Mouse (Mus musculus): ENCODE measurements around the gene Retreg1. TPM values are rescaled to one million over a fixed set of nuclear protein-coding genes. Genes with fewer than 3 reads are reported as not detected.

The Retreg1 gene
- polyA plus RNA-seq, 1 experiment = 4.1 TPM

- 55% methylated on average over 8 of the region's 8 CpGs for WGBS
- DNase-seq (ENCODE audit: low read depth, low spot score) = no peak
Observed at GRCm38 (mm10) chr15:25826531-25826961, 16.4 kb upstream of the Retreg1 start.

GRCm38 (mm10) chr15:25828464-25828863, 14.5 kb upstream of the Retreg1 start:
- WGBS = 77% methylated on average over 10 of the region's 10 CpGs
- DNase-seq (ENCODE audit: low read depth, low spot score) = no peak

- 82% methylated on average over 2 of the region's 2 CpGs for WGBS
Observed at GRCm38 (mm10) chr15:25830426-25830825, 12.6 kb upstream of the Retreg1 start.

DNA sequence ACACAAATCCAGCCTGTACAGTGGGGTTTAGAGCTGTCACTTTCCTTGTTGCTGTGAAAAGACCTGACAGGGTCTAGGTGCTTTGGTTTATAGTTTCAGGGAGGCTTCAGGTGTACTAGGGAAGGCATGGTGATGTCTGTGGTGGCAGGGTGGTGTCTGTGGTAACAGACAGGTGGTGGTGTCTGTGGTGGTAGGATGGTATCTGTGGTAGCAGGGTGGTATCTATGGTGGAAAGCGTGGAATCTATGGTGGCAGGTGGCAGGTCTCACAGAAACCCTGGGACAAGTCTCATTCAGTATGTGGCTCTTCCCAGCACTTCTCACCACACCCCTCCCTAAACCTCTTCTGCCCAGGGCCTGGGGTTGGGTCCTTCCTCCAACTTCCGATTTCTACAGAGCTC, 8.7 kb upstream of the Retreg1 start:
- WGBS = 93% methylated on average over 2 of the region's 2 CpGs

More at GRCm38 (mm10) chr15:25830426-25830825, 12.6 kb upstream of the Retreg1 start:
- no peak for DNase-seq (ENCODE audit: low read depth, low spot score)

DNA sequence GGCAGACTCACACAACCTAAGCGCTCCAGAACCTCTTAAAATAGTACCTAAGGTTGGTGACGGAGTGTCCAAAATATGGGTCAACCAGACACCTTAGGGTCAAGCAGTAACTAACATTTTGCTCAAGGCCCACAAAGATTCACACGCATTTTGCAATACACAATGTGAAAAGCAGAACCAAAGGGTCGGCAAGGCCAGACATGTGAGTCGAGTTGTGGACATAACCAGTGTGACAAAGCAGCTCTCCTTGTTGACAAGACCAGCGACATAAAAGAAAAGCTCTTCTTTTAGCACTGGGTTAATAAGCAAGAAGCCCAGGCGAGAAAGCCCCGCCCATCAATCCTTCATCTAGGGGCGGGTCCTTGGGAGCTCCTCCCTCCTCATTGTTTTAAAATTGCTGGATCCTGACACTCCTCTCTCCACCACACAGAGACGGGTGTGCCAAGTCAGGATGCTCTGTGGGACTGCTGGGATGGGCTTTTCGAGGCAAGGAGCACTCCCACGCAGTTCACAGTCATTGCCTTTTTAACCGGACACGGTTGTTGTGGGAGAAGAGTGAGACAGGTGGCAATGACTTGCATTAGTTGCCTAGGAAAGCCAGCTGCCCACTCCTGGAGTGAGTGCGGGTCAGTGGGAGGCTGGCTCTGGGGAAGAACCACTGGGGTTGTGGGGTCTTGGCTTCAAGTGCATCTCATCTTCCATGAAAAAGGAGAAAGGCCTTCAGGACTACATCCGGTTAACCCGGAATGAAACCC, 7.9 kb upstream of the Retreg1 start:
- no peak for DNase-seq (ENCODE audit: low read depth, low spot score)
- 84% methylated on average over 17 of the region's 17 CpGs for WGBS

More for the DNA sequence above, 8.7 kb upstream of the Retreg1 start:
- DNase-seq (ENCODE audit: low read depth, low spot score) = no peak

DNA sequence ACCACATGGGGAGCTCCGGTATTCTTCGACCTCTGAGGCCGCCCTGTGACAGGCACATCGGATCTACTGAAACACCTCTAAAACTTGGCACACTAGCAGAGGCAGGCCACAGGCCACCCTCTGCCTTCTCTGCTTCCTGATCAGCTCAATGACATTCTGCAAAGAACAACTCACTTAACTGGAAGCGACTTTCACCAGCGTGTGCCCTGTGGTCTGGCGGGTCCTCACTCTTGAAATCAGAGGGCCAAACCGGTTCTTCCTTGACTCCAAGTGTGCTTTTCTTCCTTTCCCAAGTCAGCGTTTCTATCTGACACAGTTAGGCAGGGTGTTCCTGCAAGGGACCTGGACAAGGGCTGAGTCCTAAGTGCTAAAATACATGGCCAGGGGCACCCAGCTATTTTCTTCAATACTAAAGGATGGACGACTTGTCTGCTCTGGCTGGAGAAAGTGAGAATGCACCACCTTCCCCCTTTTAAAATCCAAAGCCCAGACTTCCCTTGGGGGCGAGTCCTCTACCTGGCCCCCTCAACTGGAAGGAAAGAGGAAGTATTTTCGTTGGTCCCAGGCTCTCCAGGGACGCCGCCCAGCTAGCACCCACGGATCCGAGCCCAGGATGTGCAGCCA, 406 bp upstream of the Retreg1 start:
- 11% methylated on average over 16 of the region's 16 CpGs for WGBS
- no peak for DNase-seq (ENCODE audit: low read depth, low spot score)

- no peak for DNase-seq (ENCODE audit: low read depth, low spot score)
- 14% methylated on average over 11 of the region's 11 CpGs for WGBS
Observed at GRCm38 (mm10) chr15:25844013-25844570, 1.1 kb downstream of the Retreg1 start.

DNA sequence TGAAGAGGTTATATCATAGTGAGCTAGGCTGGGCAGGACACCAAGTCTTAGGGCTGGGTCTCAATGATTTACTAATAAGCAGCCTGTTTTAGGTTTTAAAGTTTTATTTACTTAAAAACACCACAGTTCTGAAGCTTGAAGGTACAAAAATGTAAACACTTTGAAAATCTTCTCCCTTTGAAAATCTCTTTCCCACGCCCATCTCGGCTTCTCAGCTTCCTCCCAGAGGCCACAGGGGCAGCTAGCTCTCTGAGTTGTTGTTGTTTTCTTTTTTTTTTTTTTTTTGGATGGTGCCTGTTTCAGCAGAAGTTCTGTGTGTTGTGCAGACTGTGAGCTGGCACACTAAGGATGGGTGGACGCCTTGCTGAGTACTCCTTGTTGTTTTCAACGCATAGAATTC, 1.8 kb downstream of the Retreg1 start:
- 45% methylated on average over 4 of the region's 4 CpGs for WGBS
- DNase-seq (ENCODE audit: low read depth, low spot score) = no peak

- WGBS = 96% methylated on average over 1 of the region's 1 CpGs
- no peak for DNase-seq (ENCODE audit: low read depth, low spot score)
Observed at GRCm38 (mm10) chr15:25847576-25848168, 4.7 kb downstream of the Retreg1 start.

DNA sequence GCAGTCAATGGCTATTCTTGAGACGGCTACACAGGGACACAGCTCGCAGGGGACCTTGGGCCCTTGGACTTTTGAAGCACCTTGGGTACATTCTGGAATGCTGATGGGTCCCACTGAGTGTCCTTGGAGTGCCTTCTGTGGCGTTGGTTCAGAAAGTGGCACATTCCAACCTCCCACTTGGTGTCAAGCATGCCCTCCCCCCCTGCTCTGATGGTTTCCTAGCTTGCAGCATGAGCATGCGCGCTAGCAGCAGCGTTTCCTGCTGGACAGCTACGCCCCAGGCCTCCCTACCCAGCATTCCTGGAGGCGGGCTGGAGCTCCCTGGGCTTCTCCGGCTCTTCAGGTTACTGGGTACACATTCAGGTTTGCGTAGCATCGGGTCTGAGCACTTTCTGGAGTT, 7.6 kb downstream of the Retreg1 start:
- 79% methylated on average over 11 of the region's 11 CpGs for WGBS
- DNase-seq (ENCODE audit: low read depth, low spot score) = no peak

GRCm38 (mm10) chr15:25854270-25854904, 11.4 kb downstream of the Retreg1 start:
- DNase-seq (ENCODE audit: low read depth, low spot score) = no peak
- 73% methylated on average over 18 of the region's 18 CpGs for WGBS

- WGBS = 36% methylated on average over 12 of the region's 12 CpGs
Observed at GRCm38 (mm10) chr15:25858611-25859058, 15.7 kb downstream of the Retreg1 start.

DNA sequence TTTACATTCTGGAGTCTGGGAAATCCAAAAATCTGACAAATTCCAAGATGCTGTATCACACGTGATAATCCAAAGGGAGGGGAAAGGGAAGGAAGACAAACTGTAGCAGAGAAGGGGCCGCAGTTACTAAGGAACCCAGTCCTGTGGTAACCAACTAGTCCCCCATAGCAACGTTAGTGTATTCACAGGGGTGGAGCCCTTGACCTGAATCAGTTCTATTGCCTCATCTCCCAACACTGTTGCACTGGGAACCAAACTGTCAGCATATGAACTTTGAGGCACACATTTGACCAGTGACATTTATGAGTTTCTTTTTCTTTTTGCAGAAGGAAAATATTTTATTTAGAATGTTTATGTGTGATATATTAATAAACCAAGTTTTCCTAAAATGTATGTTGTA, 16.5 kb downstream of the Retreg1 start:
- DNase-seq (ENCODE audit: low read depth, low spot score) = no peak
- WGBS = 43% methylated on average over 3 of the region's 3 CpGs

More at GRCm38 (mm10) chr15:25858611-25859058, 15.7 kb downstream of the Retreg1 start:
- no peak for DNase-seq (ENCODE audit: low read depth, low spot score)

GRCm38 (mm10) chr15:25861900-25862299, 18.9 kb downstream of the Retreg1 start:
- whole genome bisulfite sequencing = 75% methylated on average over 7 of the region's 7 CpGs
- DNase-seq (ENCODE audit: low read depth, low spot score) = no peak

GRCm38 (mm10) chr15:25865605-25866004, 22.6 kb downstream of the Retreg1 start:
- no peak for DNase-seq (ENCODE audit: low read depth, low spot score)
- 78% methylated on average over 3 of the region's 3 CpGs for WGBS

DNA sequence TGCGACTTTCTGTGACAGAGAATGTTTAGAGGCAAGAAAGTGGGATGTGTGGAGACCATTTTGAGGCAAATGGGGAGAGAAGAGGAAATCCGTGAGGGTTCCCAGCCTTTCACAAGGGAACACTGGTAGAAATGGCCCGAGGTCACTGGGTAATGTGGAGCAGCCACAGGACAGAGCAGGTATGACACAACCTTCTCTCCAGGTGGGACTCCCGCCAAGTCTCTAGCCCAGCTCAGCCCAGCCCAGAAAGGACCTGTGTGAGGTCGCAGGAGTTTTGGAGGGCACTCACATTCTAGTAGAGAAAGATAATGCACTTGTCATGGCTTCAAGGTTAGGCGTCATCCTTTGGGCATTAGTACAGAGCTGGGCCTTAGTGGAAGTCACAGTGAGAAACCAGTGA, 23.1 kb downstream of the Retreg1 start:
- DNase-seq (ENCODE audit: low read depth, low spot score) = no peak
- WGBS = 85% methylated on average over 6 of the region's 6 CpGs

DNA sequence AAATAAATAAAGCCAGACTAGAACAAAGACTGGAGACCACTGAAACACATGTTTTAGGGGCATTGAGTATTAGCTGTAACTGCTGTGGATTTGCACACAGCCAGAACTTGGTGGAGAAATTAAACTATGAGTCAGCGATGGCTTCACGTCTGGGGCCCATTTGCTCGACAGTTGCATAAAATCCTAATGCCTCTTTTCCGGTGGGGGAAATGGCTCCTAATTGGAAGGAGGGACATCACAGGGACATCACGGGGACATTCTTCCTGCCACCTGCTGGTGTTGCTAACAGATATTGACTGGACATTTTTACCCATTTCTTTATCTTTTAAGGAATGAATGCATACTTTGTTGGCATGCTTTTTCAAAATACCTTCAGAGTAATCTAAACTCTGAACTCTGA, 26.1 kb downstream of the Retreg1 start:
- 72% methylated on average over 5 of the region's 5 CpGs for WGBS
- DNase-seq (ENCODE audit: low read depth, low spot score) = no peak

- no peak for DNase-seq (ENCODE audit: low read depth, low spot score)
- WGBS = 78% methylated on average over 7 of the region's 7 CpGs
Observed at GRCm38 (mm10) chr15:25871470-25871869, 28.5 kb downstream of the Retreg1 start.

GRCm38 (mm10) chr15:25872118-25872517, 29.1 kb downstream of the Retreg1 start:
- DNase-seq (ENCODE audit: low read depth, low spot score) = peak; percentile 37
- WGBS = 29% methylated on average over 9 of the region's 9 CpGs

GRCm38 (mm10) chr15:25872657-25873056, 29.7 kb downstream of the Retreg1 start:
- 73% methylated on average over 9 of the region's 9 CpGs for WGBS
- DNase-seq (ENCODE audit: low read depth, low spot score) = no peak
